Mouse (Mus musculus): ENCODE measurements around the gene Golt1a. TPM values are rescaled to one million over a fixed set of nuclear protein-coding genes. Genes with fewer than 3 reads are reported as not detected.
"Not testable (repeated sequence)": the region's sequence is repeated elsewhere in the genome, so short reads cannot be mapped to it uniquely, and the experiment has no call there.

The Golt1a gene
- polyA plus RNA-seq, 1 experiment from 2014 or later: 15.4 TPM

DNA sequence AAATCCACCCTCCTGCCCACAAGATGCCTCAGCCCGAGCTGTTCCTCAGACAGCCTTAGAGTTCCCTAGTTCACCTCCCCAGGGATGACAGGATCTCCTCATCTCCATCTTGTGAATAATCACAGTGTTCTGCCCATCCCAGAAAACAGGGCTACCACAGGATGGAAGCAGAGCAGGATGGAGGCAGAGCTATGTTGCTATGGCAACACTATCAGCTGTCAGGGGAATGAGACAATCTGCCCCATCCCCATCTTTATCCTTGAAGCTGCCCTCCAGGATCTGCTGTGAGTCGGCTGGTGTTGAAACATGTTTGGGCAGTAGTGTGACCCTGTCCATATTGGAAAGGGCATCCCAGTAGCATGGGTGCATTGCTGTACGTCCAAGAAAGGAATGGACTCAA, 21.5 kb downstream of the Golt1a start:
- Histone ChIP-seq H3K27me3 (ENCODE audit: insufficient read depth, low read length) (no peaks in the 10 kb centered on the region), H3K4me1 (replicated peaks; ENCODE audit: insufficient read depth, low read length) (peaks cover 6% of the 10 kb centered on the region), H3K9me3 (replicated peaks; ENCODE audit: low read length) (no peaks in the 10 kb centered on the region), H3K4me2 (ENCODE audit: low read length) (no peak overlapping the region), H3K9ac (ENCODE audit: low read depth, low read length) (no peak overlapping the region), H3K36me3 (ENCODE audit: insufficient read depth, low read length) (no peaks in the 10 kb centered on the region), H3K27ac (no peak overlapping the region), H3K4me3 (replicated peaks; ENCODE audit: low read depth, low read length) (no peak overlapping the region)
- DNase-seq (ENCODE audit: low spot score) (no peak), ATAC-seq (replicated peaks; ENCODE audit: low FRiP score, low read depth) (no peak)
- WGBS: 73% methylated on average over 3 of the region's 3 CpGs
- no peak for TF ChIP-seq CTCF (IDR thresholded peaks at IDR 0.05; ENCODE audit: low read depth)

DNA sequence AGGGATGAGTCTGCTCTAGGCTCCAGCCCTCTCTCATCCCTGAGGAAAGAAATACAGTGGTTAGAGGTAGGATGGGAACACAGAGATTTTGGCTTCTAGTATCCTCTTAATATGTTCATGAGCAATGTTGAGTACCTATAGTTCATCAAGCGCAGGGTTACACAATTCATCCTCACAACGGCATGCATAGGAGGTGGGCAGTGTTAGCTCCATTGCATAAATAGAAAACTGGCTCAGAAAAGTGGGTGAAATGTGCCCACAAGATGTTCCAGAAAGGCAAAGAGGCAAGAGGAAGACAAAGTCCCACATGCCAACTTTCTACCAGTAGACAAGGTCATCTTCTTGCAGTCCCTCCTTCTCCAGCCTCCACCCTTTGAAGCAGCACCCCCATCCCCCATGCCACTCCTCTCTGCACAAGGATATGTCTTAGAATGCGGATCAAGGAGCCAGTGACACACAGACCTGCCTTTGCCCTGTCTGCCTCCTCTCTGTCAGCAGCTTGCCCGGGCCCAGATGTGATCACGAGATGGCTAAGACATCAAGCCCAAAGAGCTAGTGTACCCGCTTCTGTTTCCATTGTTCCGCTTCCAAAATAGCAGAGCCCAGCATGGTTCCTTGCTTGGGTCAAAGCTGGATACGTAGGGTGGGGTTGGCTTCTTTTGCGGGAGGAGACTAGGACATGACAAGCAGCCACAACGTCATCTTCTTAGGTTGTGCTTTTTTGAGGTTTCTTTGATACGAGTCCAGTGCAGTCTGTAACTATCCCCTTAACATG, 23.2 kb downstream of the Golt1a start:
- H3K27ac ChIP-seq: no peak overlapping the region
- no peak for TF ChIP-seq CTCF (IDR thresholded peaks at IDR 0.05; ENCODE audit: low read depth)
- WGBS: 87% methylated on average over 11 of the region's 11 CpGs
- no peaks in the 10 kb centered on the region for H3K9me3 ChIP-seq (replicated peaks; ENCODE audit: low read length)
- H3K36me3 ChIP-seq (ENCODE audit: insufficient read depth, low read length): no peaks in the 10 kb centered on the region
- H3K4me3 ChIP-seq (replicated peaks; ENCODE audit: low read depth, low read length): no peak overlapping the region
- H3K4me2 ChIP-seq (ENCODE audit: low read length): no peak overlapping the region
- no peaks in the 10 kb centered on the region for H3K27me3 ChIP-seq (ENCODE audit: insufficient read depth, low read length)
- ATAC-seq (replicated peaks; ENCODE audit: low FRiP score, low read depth) (no peak), DNase-seq (ENCODE audit: low spot score) (no peak)
- H3K9ac ChIP-seq (ENCODE audit: low read depth, low read length): no peak overlapping the region
- H3K4me1 ChIP-seq (replicated peaks; ENCODE audit: insufficient read depth, low read length): peaks cover 6% of the 10 kb centered on the region

DNA sequence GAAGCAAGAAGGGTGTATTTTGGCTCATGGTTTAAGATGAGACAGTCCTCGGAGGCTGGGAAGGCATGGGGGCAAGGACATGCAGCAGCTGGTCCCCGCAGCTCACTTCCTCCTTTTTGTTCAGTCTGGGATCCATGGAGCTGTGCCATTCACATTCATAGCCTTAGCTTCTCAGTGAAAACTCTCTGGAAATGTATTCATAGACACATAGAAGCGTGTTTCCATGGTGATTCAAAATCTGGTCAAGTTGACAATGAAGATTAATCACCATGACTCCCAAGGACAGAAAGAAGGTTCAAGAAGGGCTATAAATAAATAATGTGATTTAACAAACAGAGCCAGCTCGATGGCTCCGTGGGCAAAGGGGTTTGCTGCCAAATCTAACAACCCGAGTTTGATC, 24.3 kb downstream of the Golt1a start:
- no peak overlapping the region for H3K4me2 ChIP-seq (ENCODE audit: low read length)
- H3K27ac ChIP-seq: no peak overlapping the region
- H3K9ac ChIP-seq (ENCODE audit: low read depth, low read length): no peak overlapping the region
- H3K36me3 ChIP-seq (ENCODE audit: insufficient read depth, low read length): no peaks in the 10 kb centered on the region
- ATAC-seq (replicated peaks; ENCODE audit: low FRiP score, low read depth) (no peak), DNase-seq (ENCODE audit: low spot score) (no peak)
- 76% methylated on average over 6 of the region's 6 CpGs for WGBS
- no peaks in the 10 kb centered on the region for H3K9me3 ChIP-seq (replicated peaks; ENCODE audit: low read length)
- no peak for TF ChIP-seq CTCF (IDR thresholded peaks at IDR 0.05; ENCODE audit: low read depth)
- no peaks in the 10 kb centered on the region for H3K27me3 ChIP-seq (ENCODE audit: insufficient read depth, low read length)
- H3K4me3 ChIP-seq (replicated peaks; ENCODE audit: low read depth, low read length): no peak overlapping the region
- H3K4me1 ChIP-seq (replicated peaks; ENCODE audit: insufficient read depth, low read length): peaks cover 6% of the 10 kb centered on the region

DNA sequence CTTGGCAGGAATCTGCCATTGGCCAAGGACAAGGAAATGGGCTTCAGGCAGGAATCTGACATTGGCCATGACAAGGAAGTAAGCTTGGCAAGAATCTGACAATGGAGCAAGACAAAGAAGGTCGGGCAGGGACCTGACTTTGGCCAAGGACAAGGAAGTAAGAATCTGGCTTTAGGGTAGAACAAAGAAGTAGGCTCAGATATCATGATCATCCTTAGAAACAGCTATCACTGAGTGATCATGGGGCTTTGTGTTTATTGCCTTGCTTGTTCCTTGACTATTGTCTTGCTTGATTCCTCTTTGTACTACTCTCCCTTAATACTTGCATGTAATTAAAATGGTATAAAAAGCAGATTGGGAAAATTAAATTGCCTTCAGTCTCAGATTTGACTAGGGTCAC, 30.8 kb downstream of the Golt1a start:
- not testable (repeated sequence) for H3K4me1 ChIP-seq (replicated peaks; ENCODE audit: insufficient read depth, low read length); H3K4me3 ChIP-seq (replicated peaks; ENCODE audit: low read depth, low read length); ATAC-seq (replicated peaks; ENCODE audit: low FRiP score, low read depth); H3K27me3 ChIP-seq (ENCODE audit: insufficient read depth, low read length); H3K36me3 ChIP-seq (ENCODE audit: insufficient read depth, low read length); H3K4me2 ChIP-seq (ENCODE audit: low read length); H3K27ac ChIP-seq; DNase-seq (ENCODE audit: low spot score); H3K9me3 ChIP-seq (replicated peaks; ENCODE audit: low read length); H3K9ac ChIP-seq (ENCODE audit: low read depth, low read length)
- 83% methylated on average over 1 of the region's 1 CpGs for WGBS

GRCm38 (mm10) chr1:133344357-133344756, 34.8 kb downstream of the Golt1a start:
- DNase-seq (ENCODE audit: low spot score) (peak; percentile 44), ATAC-seq (replicated peaks; ENCODE audit: low FRiP score, low read depth) (0 out of 2 replicates have a peak, but pooled peaks have one; percentile 36)
- Histone ChIP-seq H3K36me3 (ENCODE audit: insufficient read depth, low read length) (no peaks in the 10 kb centered on the region), H3K4me3 (replicated peaks; ENCODE audit: low read depth, low read length) (no peak overlapping the region), H3K27ac (no peak overlapping the region), H3K4me1 (replicated peaks; ENCODE audit: insufficient read depth, low read length) (no peaks in the 10 kb centered on the region), H3K9me3 (replicated peaks; ENCODE audit: low read length) (no peaks in the 10 kb centered on the region), H3K27me3 (ENCODE audit: insufficient read depth, low read length) (no peaks in the 10 kb centered on the region), H3K9ac (ENCODE audit: low read depth, low read length) (no peak overlapping the region), H3K4me2 (ENCODE audit: low read length) (no peak overlapping the region)
- WGBS: 73% methylated on average over 2 of the region's 2 CpGs
- TF ChIP-seq CTCF (IDR thresholded peaks at IDR 0.05; ENCODE audit: low read depth): no peak

DNA sequence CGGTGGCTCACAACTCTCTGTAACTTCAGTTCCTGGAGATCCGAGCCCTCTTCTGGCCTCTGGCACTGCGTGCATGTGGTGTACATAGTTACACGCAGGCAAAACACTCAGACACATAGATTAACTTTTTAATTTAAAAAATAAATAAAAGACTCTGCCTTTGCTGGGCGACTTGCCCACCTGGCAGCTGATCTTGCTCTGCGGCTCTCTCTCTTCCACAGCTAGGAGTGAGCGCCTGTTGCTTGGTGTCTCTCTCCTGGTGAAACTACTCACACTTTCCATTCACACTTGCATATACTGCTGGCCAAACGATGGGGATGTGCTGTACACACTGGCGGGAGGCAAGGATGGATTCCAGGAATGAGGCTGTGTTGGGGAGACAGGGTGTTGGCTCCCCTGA, 36.9 kb downstream of the Golt1a start:
- H3K9ac ChIP-seq (ENCODE audit: low read depth, low read length): no peak overlapping the region
- TF ChIP-seq CTCF (IDR thresholded peaks at IDR 0.05; ENCODE audit: low read depth): no peak
- H3K27ac ChIP-seq: no peak overlapping the region
- no peak overlapping the region for H3K4me2 ChIP-seq (ENCODE audit: low read length)
- WGBS: 82% methylated on average over 9 of the region's 9 CpGs
- no peaks in the 10 kb centered on the region for H3K9me3 ChIP-seq (replicated peaks; ENCODE audit: low read length)
- no peak overlapping the region for H3K4me3 ChIP-seq (replicated peaks; ENCODE audit: low read depth, low read length)
- DNase-seq (ENCODE audit: low spot score) (no peak), ATAC-seq (replicated peaks; ENCODE audit: low FRiP score, low read depth) (no peak)
- H3K27me3 ChIP-seq (ENCODE audit: insufficient read depth, low read length): no peaks in the 10 kb centered on the region
- H3K4me1 ChIP-seq (replicated peaks; ENCODE audit: insufficient read depth, low read length): no peaks in the 10 kb centered on the region
- no peaks in the 10 kb centered on the region for H3K36me3 ChIP-seq (ENCODE audit: insufficient read depth, low read length)

DNA sequence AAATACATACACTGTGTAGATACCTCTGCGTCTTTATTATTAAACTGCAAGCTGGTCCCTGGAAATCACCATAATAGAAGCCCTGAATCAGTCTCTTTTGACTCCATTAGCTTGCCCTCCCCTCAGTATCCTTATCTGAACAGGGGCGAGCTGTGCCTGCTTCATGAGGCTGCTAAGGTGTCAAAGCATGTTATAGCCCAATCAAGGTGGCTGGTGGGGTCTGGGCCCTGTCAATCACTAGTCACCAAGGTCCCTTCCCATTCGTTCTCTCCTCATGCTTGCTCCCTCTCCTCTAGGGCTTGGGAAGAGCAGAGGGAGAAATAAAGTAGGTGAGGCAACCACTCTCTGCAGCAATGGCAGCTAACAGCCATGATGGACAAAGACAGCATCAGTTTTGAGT, 37.6 kb downstream of the Golt1a start:
- ATAC-seq (replicated peaks; ENCODE audit: low FRiP score, low read depth): no peak
- Histone ChIP-seq H3K4me1 (replicated peaks; ENCODE audit: insufficient read depth, low read length) (no peaks in the 10 kb centered on the region), H3K9me3 (replicated peaks; ENCODE audit: low read length) (no peaks in the 10 kb centered on the region), H3K36me3 (ENCODE audit: insufficient read depth, low read length) (no peaks in the 10 kb centered on the region), H3K27ac (no peak overlapping the region), H3K9ac (ENCODE audit: low read depth, low read length) (no peak overlapping the region), H3K4me2 (ENCODE audit: low read length) (no peak overlapping the region), H3K4me3 (replicated peaks; ENCODE audit: low read depth, low read length) (no peak overlapping the region), H3K27me3 (ENCODE audit: insufficient read depth, low read length) (no peaks in the 10 kb centered on the region)
- WGBS: 71% methylated on average over 3 of the region's 3 CpGs
- DNase-seq (ENCODE audit: low spot score): no peak
- TF ChIP-seq CTCF (IDR thresholded peaks at IDR 0.05; ENCODE audit: low read depth): no peak
